Mouse (Mus musculus): ENCODE measurements at regions not wholly inside any gene's neighbourhood (a gene's known extent, or its start where the extent isn't known, plus 50 kb on each side); places are given as distances from the start of the nearest gene placed in this dataset.

DNA sequence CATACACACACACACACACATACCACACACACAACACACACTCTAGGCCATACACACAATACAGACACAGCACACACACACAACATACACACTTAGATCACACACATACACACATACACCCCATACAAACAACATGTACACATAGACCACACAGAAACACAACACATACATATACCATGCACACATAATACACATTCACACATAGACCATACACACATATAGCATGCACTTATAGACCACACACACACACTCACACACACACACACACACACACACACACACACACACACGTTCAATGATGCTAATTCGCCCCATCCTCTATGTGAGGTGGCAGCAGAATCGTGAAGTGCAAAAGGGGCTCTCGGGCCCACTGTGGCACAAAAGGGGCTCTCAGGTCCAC lies 359.1 kb downstream of the Sec23a start:
- Histone ChIP-seq H3K4me3 (ENCODE audit: insufficient read depth, low read length) (no peak overlapping the region), H3K4me1 (ENCODE audit: control insufficient read depth, insufficient read depth, low read length) (no peaks in the 10 kb centered on the region), H3K27ac (ENCODE audit: insufficient read depth, low read length) (no peak overlapping the region)
- TF ChIP-seq CTCF (IDR thresholded peaks at IDR 0.05; ENCODE audit: borderline replicate concordance, insufficient read depth, low read length) (no peak), POLR2A (IDR thresholded peaks at IDR 0.05; ENCODE audit: low read depth, low read length) (no peak)

DNA sequence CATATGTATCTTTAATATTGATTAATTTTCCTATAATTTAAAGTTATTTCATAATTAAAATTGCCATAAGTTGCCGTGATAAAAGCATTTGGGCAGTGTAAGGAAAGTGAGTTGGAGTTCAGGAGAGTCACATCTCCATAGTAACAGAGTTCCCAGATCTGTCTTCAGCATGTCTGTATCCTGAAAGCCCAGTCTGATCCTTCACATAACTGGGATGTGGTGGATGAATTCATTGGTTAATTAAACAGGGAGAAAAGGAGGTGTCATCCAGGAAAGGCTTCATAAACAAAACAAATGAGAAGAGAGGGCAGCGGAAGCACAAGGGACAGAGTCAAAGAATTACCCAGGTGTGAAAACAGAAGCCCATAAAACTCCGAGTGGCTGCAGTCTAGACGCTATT lies 363.5 kb downstream of the Sec23a start:
- no peaks in the 10 kb centered on the region for H3K4me1 ChIP-seq (ENCODE audit: control insufficient read depth, insufficient read depth, low read length)
- H3K4me3 ChIP-seq (ENCODE audit: insufficient read depth, low read length): no peak overlapping the region
- no peak overlapping the region for H3K27ac ChIP-seq (ENCODE audit: insufficient read depth, low read length)
- no peak for TF ChIP-seq CTCF (IDR thresholded peaks at IDR 0.05; ENCODE audit: borderline replicate concordance, insufficient read depth, low read length)
- TF ChIP-seq POLR2A (IDR thresholded peaks at IDR 0.05; ENCODE audit: low read depth, low read length): no peak

DNA sequence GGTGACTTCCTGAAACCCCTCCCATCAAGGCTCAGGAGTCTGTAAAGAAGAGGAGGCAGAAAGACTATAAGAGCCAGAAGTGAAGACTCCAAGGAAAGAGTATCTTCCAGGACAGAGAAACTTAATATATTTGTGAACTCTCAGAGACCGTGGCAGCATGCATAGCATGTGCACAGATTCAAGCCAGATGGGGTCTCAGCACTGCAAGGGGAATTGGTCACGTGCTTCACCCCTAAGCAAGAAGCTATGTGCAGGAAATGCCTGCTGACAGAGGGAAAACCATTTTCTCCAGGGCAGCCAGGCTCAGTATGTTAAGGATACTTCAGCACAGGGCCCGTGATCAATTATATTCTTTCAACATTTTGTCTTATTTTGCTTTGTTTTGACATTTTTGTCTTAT lies 368.0 kb downstream of the Sec23a start:
- Histone ChIP-seq H3K27ac (ENCODE audit: insufficient read depth, low read length) (no peak overlapping the region), H3K4me3 (ENCODE audit: insufficient read depth, low read length) (no peak overlapping the region), H3K4me1 (ENCODE audit: control insufficient read depth, insufficient read depth, low read length) (no peaks in the 10 kb centered on the region; the same call in 1 of the 2 replicates)
- TF ChIP-seq CTCF (IDR thresholded peaks at IDR 0.05; ENCODE audit: borderline replicate concordance, insufficient read depth, low read length): no peak
- no peak for TF ChIP-seq POLR2A (IDR thresholded peaks at IDR 0.05; ENCODE audit: low read depth, low read length)

DNA sequence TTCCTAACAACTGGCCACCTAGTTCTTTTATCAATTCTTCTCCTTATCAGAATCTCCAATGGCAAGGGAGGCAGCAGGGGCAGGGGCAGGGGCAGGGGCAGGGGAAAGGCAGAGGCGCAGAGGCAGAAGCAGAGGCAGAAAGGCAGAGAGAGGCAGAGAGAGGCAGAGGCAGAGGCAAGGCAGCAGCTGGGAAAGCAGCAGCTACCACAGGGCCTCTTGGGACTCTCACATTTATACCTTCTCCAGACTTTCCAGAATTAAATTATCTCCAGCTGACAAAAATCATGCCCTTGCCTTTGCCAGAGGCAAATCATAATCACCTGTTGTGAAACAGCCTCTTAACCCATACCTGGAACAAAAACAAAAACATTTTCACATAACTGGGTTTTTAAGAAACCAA lies 370.4 kb upstream of the Clec14a start:
- TF ChIP-seq CTCF (IDR thresholded peaks at IDR 0.05; ENCODE audit: borderline replicate concordance, insufficient read depth, low read length): no peak
- no peak for TF ChIP-seq POLR2A (IDR thresholded peaks at IDR 0.05; ENCODE audit: low read depth, low read length)
- H3K4me3 ChIP-seq (ENCODE audit: insufficient read depth, low read length): no peak overlapping the region
- H3K27ac ChIP-seq (ENCODE audit: insufficient read depth, low read length): no peak overlapping the region
- H3K4me1 ChIP-seq (ENCODE audit: control insufficient read depth, insufficient read depth, low read length): no peaks in the 10 kb centered on the region; the same call in 1 of the 2 replicates

DNA sequence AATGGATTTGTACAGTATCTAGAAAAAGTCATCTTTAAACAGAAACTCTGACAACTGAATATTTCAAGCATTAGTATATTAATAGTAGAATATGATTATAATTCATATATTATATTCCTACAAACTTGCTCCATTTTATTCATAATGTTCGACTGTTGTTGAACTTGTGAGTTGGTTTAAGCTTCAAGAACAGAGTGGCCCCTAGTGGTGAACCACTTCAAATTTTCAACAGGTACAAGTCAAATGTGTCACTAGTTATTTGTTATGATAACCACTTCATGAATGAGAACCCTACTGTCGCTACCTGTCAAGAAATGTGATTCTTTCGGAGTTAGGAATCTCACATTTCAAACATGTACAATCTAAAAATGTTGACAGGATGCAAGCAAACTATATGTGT lies 369.2 kb upstream of the Clec14a start:
- no peak overlapping the region for H3K27ac ChIP-seq (ENCODE audit: insufficient read depth, low read length)

DNA sequence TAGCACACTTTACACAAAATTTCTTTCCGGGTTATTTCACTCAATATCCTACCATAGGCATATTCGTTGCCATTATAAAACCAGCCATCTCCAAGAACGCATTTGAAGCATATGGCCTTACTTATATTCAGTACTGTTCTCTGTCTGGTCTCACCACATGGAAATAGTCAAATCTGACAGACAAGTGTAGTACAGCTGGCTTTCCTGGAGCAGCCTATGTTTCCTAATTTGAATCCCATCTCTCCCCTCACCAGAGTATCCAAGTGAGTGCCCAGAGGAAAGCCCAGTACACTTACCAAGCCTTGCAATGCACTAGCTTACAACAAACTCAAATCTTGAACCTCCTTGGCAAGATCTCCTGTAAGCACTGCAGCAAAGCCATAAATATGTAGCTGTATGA lies 363.4 kb upstream of the Clec14a start:
- H3K27ac ChIP-seq (ENCODE audit: insufficient read depth, low read length): no peak overlapping the region
- TF ChIP-seq CTCF (IDR thresholded peaks at IDR 0.05; ENCODE audit: borderline replicate concordance, insufficient read depth, low read length) (no peak), POLR2A (IDR thresholded peaks at IDR 0.05; ENCODE audit: low read depth, low read length) (no peak)
- no peaks in the 10 kb centered on the region for H3K4me1 ChIP-seq (ENCODE audit: control insufficient read depth, insufficient read depth, low read length)
- no peak overlapping the region for H3K4me3 ChIP-seq (ENCODE audit: insufficient read depth, low read length)

More for the DNA sequence above, 369.2 kb upstream of the Clec14a start:
- no peak for TF ChIP-seq POLR2A (IDR thresholded peaks at IDR 0.05; ENCODE audit: low read depth, low read length)
- no peak for TF ChIP-seq CTCF (IDR thresholded peaks at IDR 0.05; ENCODE audit: borderline replicate concordance, insufficient read depth, low read length)
- no peaks in the 10 kb centered on the region; the same call in 1 of the 2 replicates for H3K4me1 ChIP-seq (ENCODE audit: control insufficient read depth, insufficient read depth, low read length)
- H3K4me3 ChIP-seq (ENCODE audit: insufficient read depth, low read length): no peak overlapping the region

DNA sequence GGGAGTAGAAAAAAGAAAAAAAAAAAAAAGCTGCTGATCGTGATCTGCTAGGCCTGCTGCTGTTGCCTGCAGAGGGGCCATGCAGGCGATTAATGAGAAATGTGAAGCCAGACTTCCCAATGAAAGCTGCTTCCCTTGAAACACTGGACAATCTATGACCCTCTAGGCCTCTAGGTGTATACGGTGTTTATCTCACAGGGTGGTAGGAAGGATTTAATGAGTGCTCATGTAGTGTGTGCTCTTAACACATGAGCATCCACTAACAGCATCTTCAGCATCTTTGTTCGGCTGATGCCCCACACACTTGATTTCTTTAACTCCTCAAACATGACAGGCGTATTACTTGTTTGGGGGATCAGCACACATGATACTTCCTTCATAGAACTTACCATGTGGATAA lies 359.7 kb upstream of the Clec14a start:
- TF ChIP-seq CTCF (IDR thresholded peaks at IDR 0.05; ENCODE audit: borderline replicate concordance, insufficient read depth, low read length) (no peak), POLR2A (IDR thresholded peaks at IDR 0.05; ENCODE audit: low read depth, low read length) (no peak)
- Histone ChIP-seq H3K4me1 (ENCODE audit: control insufficient read depth, insufficient read depth, low read length) (no peaks in the 10 kb centered on the region), H3K4me3 (ENCODE audit: insufficient read depth, low read length) (no peak overlapping the region), H3K27ac (ENCODE audit: insufficient read depth, low read length) (no peak overlapping the region)

DNA sequence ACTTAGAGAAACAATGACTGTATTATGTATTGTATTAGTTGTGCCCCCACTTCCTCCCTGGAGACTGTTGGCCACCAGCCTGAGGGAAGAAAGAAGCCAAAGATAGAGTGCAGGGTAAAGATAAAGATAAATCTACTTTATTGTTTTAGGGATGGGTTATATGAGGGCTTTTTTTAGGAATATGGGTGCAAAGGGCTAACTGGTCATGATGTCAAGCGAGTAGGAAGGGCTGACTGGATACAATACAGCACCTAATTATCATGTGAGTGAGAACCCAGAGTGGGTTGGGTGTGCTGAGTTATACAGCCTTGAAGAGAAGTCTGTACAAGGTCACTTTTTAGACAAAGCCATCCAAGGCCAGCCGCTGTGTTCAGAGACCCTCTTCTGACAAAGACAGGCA lies 356.1 kb upstream of the Clec14a start:
- Histone ChIP-seq H3K27ac (ENCODE audit: insufficient read depth, low read length) (no peak overlapping the region), H3K4me1 (ENCODE audit: control insufficient read depth, insufficient read depth, low read length) (no peaks in the 10 kb centered on the region), H3K4me3 (ENCODE audit: insufficient read depth, low read length) (no peak overlapping the region)
- TF ChIP-seq CTCF (IDR thresholded peaks at IDR 0.05; ENCODE audit: borderline replicate concordance, insufficient read depth, low read length) (no peak), POLR2A (IDR thresholded peaks at IDR 0.05; ENCODE audit: low read depth, low read length) (no peak)

DNA sequence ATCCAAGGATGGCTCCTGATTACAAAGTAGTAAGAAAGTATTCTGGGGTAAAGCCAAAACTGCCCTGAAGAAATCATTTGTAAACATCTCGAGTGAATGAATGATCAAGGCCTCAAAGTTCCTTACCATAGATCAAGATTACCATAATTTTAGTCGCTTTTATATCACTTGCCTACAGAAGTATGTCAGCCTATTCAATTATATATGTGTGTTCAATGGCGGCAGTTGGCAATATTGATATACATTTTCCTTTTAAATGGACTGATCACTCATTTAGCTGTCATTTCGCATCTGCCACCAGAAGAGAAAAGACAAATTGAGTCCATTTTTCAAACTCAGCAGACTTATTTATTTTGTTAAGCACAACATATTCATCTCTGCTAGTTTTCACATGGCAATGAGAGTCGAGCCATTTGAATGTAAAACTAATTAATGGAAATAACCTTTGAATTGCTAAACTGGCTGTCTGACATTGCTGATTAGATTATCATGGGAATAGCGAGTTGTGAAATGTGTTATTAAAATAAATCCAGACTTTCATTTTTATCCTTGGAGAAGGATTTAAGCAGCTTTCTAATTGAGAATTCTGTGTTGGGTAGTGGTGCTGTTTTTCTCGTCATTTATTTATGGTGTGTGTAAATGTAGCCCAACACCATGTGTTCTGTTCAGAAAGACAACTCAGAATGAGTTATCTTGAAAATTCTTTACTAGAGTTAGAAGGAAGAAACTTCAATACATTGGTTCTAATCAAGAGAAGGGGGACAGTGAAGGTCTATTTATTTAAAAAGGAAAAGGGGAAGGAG lies 350.6 kb upstream of the Clec14a start:
- Histone ChIP-seq H3K4me3 (ENCODE audit: insufficient read depth, low read length) (no peak overlapping the region), H3K4me1 (ENCODE audit: control insufficient read depth, insufficient read depth, low read length) (no peaks in the 10 kb centered on the region), H3K27ac (ENCODE audit: insufficient read depth, low read length) (peak overlapping the region; percentile 76; the same call in 1 of the 2 replicates)
- TF ChIP-seq CTCF (IDR thresholded peaks at IDR 0.05; ENCODE audit: borderline replicate concordance, insufficient read depth, low read length): no peak
- TF ChIP-seq POLR2A (IDR thresholded peaks at IDR 0.05; ENCODE audit: low read depth, low read length): no peak

DNA sequence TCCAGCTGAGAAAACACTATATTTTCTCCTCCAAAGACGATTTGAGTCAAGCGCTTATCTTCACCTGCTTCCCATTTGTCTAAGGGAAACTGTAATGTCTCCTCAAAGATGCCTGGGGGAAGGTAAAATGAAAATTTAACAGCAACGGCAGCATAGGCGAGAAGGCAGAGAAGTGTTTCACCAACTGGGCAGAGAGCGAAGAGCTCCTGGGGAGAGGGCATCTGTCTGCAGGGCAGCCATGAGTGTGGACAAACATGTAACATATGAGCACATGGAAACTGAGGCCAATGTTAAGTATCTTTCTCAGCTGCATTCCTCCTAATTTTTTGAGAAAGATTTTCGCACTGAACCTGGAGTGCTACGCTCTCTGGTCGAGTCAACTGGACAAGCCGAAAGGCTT lies 325.7 kb upstream of the Clec14a start:
- TF ChIP-seq CTCF (IDR thresholded peaks at IDR 0.05; ENCODE audit: borderline replicate concordance, insufficient read depth, low read length) (no peak), POLR2A (IDR thresholded peaks at IDR 0.05; ENCODE audit: low read depth, low read length) (no peak)
- Histone ChIP-seq H3K4me3 (ENCODE audit: insufficient read depth, low read length) (no peak overlapping the region), H3K4me1 (ENCODE audit: control insufficient read depth, insufficient read depth, low read length) (no peaks in the 10 kb centered on the region), H3K27ac (ENCODE audit: insufficient read depth, low read length) (no peak overlapping the region)
